Mouse (Mus musculus) lung, postnatal 0 days (tissue): Measurements from ENCODE around the gene Sf3b1.

Experiments used
- CTCF ChIP-seq: IDR thresholded peaks from 2 replicates; pipeline ENCODE4 v1.5.1; 2016; ENCODE audit warnings: antibody characterized with exemption, mild to moderate bottlenecking
- EP300 ChIP-seq: IDR thresholded peaks from 2 replicates; pipeline ENCODE4 v1.6.1; 2016; ENCODE audit warnings: antibody characterized with exemption, mild to moderate bottlenecking, control low read depth

GRCm38 (mm10) chr1:54984154-54984553 is 43.1 kb downstream of the Sf3b1 start:
- no peak for TF ChIP-seq CTCF
- no peak for TF ChIP-seq EP300
